Mouse (Mus musculus): ENCODE data around the gene 2310022B05Rik.
A peak's percentile ranks its signal among the peaks of the same experiment; 100 is the strongest.

The 2310022B05Rik gene

GRCm38 (mm10) chr8:124661781-124662180, 1.4 kb downstream of the 2310022B05Rik start:
- peak; percentile 78 for DNase-seq (ENCODE audit: low read depth)

GRCm38 (mm10) chr8:124658415-124658814, 4.8 kb downstream of the 2310022B05Rik start:
- peak; percentile 70 for DNase-seq (ENCODE audit: low read depth)

DNA sequence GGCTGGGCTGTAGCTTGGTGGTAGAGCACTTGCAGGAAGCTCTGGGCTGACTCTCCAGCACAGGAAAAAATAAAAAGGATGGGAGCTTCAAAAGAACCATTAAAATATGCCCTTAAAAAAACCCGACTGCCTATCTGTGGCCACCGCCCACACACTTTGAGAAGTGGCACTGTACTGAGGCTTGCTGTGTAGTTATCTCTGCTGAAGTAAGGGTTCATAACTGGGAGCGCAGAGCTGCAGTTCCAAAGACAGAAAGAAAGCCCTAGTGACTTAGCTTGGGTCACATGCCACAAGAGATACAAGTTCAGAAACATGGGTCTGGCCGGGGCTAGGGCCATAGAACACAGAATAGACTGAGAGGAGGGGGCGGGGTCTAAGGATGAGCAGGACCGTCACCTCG, 5.2 kb downstream of the 2310022B05Rik start:
- no peak for DNase-seq (ENCODE audit: low read depth)

DNA sequence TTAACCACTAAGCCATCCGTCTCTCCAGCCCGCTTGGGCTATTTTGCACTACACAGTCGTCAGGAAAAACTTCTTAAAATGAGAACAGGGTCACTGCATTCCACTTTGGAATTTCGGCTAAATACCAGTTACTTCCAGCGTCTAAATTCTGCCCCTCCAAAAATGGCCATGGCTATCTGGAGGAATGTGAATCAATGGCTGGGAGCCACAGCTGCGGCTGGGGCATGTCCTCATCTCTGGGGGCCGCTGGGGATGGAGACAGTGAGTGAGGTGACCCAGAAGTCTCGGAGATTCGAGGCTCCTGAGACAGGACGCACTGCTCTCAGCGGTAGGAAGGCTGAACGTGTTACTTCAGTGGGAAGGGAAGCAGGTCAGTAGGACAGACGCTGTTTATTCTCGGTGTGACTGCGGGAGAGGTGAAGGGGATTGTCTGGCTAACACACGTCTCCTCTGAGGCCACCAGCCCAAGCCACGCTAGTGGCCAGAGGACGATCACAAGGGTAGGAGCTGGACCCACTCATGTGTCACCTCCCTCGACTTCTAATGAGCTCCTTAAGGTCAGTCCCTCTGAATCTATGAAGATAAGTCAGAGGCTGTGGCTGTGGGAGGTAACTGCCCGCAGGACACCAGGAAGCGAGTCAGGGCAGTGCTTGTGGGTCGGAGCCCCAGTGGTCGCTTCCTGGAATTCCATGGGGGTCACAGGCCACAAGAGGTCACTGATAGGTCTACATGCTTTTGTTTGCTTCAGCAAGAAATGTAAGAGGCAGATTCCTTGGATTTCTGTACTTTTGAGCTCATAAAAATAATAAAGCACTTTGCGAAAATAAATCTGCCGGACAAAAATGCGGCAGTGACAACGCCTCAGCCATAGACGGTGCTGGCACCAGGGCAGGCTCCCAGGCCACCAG, 9.3 kb downstream of the 2310022B05Rik start:
- no peak for DNase-seq (ENCODE audit: low read depth)

GRCm38 (mm10) chr8:124652546-124652945, 10.6 kb downstream of the 2310022B05Rik start:
- DNase-seq (ENCODE audit: low read depth), result peak; percentile 88

DNA sequence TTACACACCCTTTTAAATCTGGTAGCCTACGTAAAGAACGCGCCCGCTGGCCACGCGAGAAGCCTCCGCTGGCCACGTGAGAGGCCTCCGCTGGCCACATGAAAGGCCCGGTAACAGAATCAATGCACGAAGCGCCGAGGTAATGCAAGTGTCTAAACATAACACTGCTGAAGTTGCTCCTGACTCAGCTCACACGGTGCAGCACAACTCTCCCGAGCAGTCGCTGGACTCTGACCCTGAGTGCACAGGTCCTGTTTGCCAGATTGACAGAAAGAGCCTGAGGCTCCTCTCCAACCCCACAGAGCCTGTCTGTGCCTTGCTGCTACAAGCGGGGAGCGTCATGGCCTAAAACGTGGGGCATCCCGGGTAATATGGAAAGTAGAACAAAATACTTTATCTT, 11.4 kb downstream of the 2310022B05Rik start:
- DNase-seq (ENCODE audit: low read depth), result no peak

- DNase-seq (ENCODE audit: low read depth), result no peak
These were observed 14.9 kb downstream of the 2310022B05Rik start for GRCm38 (mm10) chr8:124648311-124648710.

GRCm38 (mm10) chr8:124643540-124644339, 19.4 kb downstream of the 2310022B05Rik start:
- peak; percentile 95 for DNase-seq (ENCODE audit: low read depth)

- DNase-seq (ENCODE audit: low read depth), result no peak
These were observed 21.6 kb downstream of the 2310022B05Rik start for GRCm38 (mm10) chr8:124641599-124641998.

- DNase-seq (ENCODE audit: low read depth), result no peak
These were observed 28.0 kb downstream of the 2310022B05Rik start for GRCm38 (mm10) chr8:124635247-124635502.

- DNase-seq (ENCODE audit: low read depth), result no peak
These were observed 28.5 kb downstream of the 2310022B05Rik start for GRCm38 (mm10) chr8:124634411-124635246.

GRCm38 (mm10) chr8:124633001-124633703, 30.0 kb downstream of the 2310022B05Rik start:
- DNase-seq (ENCODE audit: low read depth), result peak; percentile 84

DNA sequence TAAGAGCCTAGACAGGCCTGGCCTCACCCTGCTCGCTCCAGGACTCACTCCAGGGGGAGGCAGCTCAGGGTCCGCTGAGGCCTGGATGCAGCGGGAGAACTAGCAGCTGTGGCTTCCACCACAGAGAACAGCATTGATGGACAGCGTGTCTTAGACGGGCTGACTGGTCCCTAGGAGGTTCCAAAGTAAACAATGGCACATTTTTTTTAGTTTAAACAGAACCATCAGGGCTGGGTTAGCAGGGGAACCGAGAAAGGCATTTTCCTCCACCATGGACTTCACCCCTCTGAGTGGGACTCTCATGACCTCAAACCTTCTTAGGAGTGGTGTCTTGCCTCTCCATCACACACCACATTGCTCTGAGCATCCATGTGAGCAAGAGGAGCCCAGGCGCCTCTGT, 31.2 kb downstream of the 2310022B05Rik start:
- peak; percentile 85 for DNase-seq (ENCODE audit: low read depth)

DNA sequence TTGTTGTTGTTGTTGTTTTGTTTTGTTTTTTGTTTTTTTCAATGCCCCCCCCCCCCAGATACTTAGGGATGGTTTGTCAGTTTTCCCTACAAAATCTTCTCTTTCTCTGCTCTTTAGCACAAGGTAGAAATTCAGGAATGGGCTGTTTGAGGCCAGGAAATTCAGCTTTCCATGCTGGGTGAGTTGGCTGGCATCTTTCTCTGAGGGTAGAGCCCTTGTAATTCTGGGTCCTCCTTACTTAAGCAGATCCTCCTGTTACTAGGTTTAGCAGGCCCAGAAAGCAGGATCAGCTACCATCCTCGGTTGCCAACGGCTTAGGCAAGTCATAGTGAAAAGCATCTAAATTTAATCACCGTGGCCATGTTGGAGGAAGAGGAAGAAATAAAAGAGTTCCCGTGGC, 32.3 kb downstream of the 2310022B05Rik start:
- DNase-seq (ENCODE audit: low read depth), result no peak

GRCm38 (mm10) chr8:124630489-124630888, 32.7 kb downstream of the 2310022B05Rik start:
- DNase-seq (ENCODE audit: low read depth), result no peak

- DNase-seq (ENCODE audit: low read depth), result no peak
These were observed 36.9 kb downstream of the 2310022B05Rik start for GRCm38 (mm10) chr8:124626251-124626650.

DNA sequence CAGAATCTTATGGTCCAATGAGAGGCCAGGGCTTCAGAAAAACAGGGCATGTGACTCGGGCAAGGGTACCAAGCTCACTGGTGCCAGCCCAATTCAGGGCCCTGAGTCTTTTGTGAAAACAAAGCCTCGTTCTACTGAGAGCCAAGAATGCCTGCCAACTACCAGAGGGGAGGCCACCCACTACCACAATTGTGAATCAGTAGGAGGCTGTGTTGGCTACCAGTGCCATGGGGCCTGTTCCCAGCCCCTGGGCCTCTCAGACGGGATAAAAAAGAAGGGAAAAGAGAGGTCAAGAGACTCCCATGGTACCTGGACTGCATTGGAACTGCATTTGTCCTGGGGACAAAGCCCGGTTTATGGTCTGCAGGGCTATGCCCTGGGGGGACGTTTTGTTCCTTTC, 41.9 kb downstream of the 2310022B05Rik start:
- DNase-seq (ENCODE audit: low read depth), result no peak

DNA sequence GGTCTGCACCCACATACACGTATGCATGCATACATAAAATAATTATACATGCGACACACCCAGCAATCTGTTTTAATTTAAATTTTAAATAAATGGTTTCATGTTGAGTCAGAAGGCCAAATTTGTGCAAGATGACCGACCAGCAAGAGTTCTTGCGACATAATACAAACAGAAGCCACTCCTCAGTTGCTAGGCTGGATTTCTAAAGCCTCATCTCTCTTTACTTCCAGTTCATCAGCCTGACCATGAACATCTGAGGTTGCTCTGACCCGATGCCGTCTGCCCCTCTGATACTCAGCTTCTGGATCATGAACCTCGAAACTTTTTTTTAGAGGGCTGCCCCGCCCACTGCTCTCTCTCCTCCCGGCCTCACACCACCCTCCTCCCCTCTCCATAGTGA, 44.9 kb downstream of the 2310022B05Rik start:
- DNase-seq (ENCODE audit: low read depth), result peak; percentile 81

DNA sequence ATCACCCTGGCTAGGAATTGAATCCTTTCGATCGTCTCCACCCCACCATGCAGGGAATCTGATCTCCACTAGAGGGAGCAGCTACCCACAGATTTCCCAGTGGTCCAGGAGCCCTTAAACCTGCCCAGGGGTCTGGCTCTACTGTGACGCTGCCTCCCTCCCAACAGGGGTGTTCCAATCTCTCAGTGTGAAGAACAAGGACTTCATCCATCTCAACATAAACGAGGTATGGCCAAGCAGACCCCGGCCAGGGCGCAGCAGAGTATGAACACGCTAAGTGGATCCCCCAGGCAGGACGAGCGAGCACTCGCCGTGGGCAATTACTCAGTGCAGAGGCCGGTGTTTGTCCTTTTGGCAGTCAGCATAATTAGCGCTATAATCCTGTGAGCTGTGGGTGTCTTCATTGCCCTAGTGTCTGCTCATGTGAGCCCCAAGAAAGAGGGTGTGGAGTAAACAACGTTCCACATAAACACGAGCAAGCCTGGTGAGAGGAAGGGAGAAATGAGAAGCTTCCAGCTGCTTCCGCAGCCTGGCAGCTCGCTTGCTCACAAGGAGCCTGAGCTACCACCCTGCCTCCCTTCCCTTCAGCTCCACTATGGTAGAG, 45.8 kb downstream of the 2310022B05Rik start:
- DNase-seq (ENCODE audit: low read depth), result peak; percentile 91

GRCm38 (mm10) chr8:124614325-124614724, 48.8 kb downstream of the 2310022B05Rik start:
- no peak for DNase-seq (ENCODE audit: low read depth)

DNA sequence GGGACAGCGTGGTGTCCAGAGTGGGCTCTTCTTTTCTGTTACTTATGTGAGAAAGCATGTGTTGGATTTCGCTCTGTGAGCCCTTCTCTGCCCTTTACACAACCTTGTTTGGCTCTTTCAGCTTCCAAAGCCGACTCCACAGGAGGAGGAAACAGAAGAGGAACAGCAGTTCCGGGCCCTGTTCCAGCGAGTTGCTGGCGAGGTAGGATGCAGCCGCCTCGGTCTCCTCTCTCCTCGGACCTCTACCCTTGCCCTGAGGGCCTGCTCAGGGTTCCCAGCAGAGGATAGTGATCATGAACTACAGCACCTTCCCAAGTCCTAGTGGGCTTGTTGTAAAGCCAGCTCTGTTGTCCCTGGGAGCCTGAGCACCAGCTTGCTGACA, 54.2 kb downstream of the 2310022B05Rik start:
- DNase-seq (ENCODE audit: low read depth), result no peak
